11 mouse cellular contexts compared by ENCODE assay signal in genomic region chr3:31049087-31049486, GRCm38 (mm10).
"Had no signal": no experiment of that assay in that cellular context is flagged by ENCODE, and none has a peak within 500 bp of the region (broad histone marks: within the 10 kb centered on the region; RNA-seq: fewer than 3 reads in every experiment).

No protein-coding gene starts in this region.

- DNase-seq: kidney, postnatal 25 days; lung, adult 2 months; lung, postnatal 36 days; midbrain, embryonic 14.5 days; right cerebral cortex, postnatal 4 days; thymus, postnatal 36 days had no signal

- H3K27ac ChIP-seq: limb, embryonic 10.5 days; liver, embryonic 15.5 days; neural tube, embryonic 13.5 days; stomach, embryonic 15.5 days had no signal

- H3K4me3 ChIP-seq: limb, embryonic 10.5 days; liver, embryonic 15.5 days; neural tube, embryonic 13.5 days; stomach, embryonic 15.5 days had no signal

- ATAC-seq: lung, postnatal 0 days had no signal
